Mouse (Mus musculus): Measurements from ENCODE around the gene Slc4a4. TPM values are rescaled to one million over a fixed set of nuclear protein-coding genes. Genes with fewer than 3 reads are reported as not detected.

Gene Slc4a4
- total RNA-seq, 4 experiments from 2014 or later = 34.4 to 37.7 (median 35.1) TPM

DNA sequence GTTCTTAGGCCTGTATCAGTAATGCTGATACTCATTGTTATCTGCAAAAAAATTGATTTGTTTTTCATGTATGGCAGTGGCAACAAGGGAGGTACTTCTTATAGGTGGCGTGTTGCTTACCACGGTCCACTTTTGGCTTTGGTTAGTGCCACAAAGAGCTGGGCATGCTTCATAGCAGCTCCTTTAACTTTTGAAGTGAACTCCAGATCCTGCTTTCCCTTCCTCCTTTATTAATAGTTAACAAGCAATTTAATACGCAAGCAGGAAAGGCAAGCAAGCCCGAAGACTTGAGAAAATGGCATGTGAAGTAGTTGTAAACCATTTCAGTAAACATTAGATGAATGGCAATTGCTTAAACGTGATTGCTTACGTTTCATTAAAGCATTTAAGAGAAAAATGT is 113.2 kb downstream of the Slc4a4 start:
- no peak for DNase-seq (ENCODE audit: low spot score)

- no peak for DNase-seq (ENCODE audit: low spot score)
Observed at GRCm38 (mm10) chr5:89000598-89000997, 114.0 kb downstream of the Slc4a4 start.

DNA sequence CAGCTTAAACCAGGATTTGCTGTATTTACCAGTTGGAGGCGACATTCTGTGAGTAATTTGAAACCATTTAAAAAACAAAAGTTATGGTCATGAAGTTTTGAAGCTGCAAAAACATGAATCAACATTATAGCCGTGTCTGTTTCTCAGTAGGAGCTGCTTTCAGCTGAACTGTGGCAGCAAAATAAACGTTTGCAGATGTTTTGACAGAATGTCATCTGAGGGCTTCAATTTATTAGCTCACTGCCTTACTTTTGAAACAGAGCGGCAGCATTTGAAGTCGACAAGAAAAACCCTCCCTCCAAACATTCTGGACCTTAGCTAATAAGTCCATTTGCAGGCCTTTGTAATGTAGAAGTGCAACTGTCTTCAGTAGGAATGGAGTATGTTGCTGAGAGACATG is 123.5 kb downstream of the Slc4a4 start:
- DNase-seq (ENCODE audit: low spot score) = no peak

GRCm38 (mm10) chr5:89012456-89012855 is 125.8 kb downstream of the Slc4a4 start:
- no peak for DNase-seq (ENCODE audit: low spot score)

GRCm38 (mm10) chr5:89014782-89015181 is 128.2 kb downstream of the Slc4a4 start:
- no peak for DNase-seq (ENCODE audit: low spot score)

- DNase-seq (ENCODE audit: low spot score) = no peak
Observed at GRCm38 (mm10) chr5:89015878-89016277, 129.3 kb downstream of the Slc4a4 start.

GRCm38 (mm10) chr5:89018537-89018936 is 131.9 kb downstream of the Slc4a4 start:
- no peak for DNase-seq (ENCODE audit: low spot score)

DNA sequence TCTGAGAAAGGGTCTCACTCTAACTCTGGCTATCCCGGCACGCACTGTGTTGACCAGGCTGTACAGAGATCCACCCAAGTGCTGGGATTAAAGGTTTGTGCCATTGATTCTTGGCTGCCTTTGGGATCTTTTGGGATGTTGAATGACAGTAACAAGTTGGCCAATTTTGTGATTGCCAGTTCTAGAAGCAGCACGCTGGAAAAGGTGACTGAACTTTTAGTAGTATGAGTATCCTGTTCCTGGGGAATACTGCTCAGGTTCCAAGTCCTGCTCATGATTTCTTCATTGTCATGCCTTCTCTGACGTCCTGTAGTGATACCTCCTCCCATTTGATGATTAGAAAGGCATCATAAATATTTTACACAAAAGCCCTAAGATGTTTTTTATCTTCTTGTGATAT is 137.8 kb downstream of the Slc4a4 start:
- no peak for DNase-seq (ENCODE audit: low spot score)

DNA sequence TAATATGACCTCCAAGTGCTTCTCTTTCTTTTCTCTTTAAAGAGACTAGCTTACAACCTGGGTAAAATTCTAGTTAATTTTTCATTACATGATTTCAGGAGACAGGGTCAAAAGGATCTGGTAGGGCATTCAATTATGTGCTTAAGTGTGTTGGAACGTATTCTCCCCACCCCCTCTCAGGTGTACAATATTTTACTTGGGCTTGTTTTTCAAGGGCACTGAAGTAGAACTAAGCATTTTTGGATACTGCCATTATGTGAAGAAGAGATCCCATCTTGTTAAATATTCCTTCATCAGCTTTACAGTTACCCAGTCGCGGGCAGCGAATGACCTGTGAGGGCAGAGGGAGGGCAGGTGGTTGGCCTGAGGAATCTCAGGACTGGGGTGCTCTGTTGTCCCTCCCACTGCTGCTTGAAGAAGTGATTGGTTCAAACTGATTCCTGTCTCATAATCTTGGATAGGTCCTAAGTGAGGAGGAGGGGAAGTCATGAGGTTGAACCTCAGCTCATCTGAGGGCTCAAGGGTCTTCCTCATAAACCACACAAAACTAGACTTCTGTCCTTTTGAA is 141.0 kb downstream of the Slc4a4 start:
- no peak for DNase-seq (ENCODE audit: low spot score)

GRCm38 (mm10) chr5:89032647-89033046 is 146.0 kb downstream of the Slc4a4 start:
- DNase-seq (ENCODE audit: low spot score) = no peak

DNA sequence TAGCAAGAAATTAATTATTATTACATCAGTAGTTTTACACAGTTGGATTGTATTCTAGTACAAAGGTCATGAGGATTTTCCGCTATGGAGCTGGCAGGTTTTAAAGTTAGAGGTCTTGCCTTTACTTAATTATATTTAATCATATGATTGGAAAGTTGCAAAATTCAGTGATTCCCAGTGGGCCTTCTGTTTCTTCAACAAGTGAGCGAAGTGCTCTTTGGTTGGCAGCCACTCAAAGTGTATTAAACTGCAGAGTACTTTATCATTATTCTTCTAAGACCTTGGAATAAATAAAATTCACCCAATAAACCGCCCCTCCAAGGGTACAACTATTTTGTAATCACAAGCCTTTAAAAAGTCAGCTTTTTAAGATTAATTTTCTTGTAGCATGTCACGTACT is 146.6 kb downstream of the Slc4a4 start:
- DNase-seq (ENCODE audit: low spot score) = peak; percentile 44

GRCm38 (mm10) chr5:89036147-89036546 is 149.5 kb downstream of the Slc4a4 start:
- no peak for DNase-seq (ENCODE audit: low spot score)

- DNase-seq (ENCODE audit: low spot score) = no peak
Observed at GRCm38 (mm10) chr5:89040814-89041213, 154.2 kb downstream of the Slc4a4 start.

GRCm38 (mm10) chr5:89043846-89044245 is 157.2 kb downstream of the Slc4a4 start:
- DNase-seq (ENCODE audit: low spot score) = no peak

DNA sequence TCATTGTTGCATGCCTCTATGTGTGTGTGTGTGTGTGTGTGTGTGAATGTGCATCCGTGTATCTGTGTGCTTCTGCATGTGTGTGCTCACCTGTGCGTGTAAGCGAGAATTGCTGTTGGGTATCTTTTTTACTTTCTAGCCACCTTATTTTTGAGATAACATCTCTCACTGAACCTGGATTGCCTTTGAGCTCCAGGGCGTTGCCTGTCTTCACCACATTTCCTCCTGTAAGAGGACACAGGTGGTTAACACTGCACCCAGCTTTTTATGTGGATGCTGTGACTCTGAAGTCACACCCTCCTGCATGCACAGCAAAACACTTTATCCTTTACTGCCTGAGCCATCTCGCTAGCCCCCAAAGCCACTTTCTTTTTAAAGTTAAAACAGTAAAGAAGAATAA is 158.2 kb downstream of the Slc4a4 start:
- no peak for DNase-seq (ENCODE audit: low spot score)

DNA sequence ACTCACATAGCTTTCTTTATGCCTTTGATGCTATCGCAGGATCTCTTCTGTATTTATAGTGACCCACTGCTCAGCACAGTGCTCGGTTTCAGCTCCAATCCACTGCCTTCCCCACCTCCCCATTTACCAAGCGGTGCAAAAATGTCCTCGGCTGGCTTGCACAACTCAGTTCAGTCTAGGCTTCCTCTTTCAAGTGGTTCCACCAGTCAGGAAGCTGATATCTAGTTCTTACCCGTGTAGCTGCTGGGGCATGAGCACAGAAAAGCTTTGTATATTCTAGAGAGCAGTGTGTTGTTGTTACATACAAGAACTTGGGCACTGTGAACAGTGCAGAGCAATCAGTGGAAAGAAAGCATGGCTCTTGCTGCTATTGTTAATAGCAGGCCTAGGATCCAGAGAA is 165.0 kb downstream of the Slc4a4 start:
- no peak for DNase-seq (ENCODE audit: low spot score)

- DNase-seq (ENCODE audit: low spot score) = no peak
Observed at GRCm38 (mm10) chr5:89052230-89052629, 165.6 kb downstream of the Slc4a4 start.

DNA sequence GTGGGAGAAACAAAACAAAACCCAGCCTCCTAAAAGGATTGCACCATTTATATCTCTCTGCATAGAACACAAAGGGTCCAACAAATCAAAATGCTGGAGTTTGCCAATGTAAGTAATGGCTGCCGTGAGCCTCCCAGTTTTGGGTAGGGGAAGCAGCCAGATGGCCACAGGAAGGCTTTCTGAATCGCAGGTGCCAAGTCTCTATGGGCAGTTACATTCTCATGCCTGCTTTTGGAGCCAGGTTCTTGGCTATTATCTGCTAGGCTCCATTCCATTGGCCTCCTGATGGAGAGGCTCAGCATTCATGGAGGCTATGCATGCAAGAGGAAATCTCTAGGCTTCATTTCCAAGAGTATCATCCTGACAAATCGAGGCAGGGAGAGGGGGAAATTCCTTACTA is 169.0 kb downstream of the Slc4a4 start:
- no peak for DNase-seq (ENCODE audit: low spot score)

- no peak for DNase-seq (ENCODE audit: low spot score)
Observed at GRCm38 (mm10) chr5:89056370-89056769, 169.8 kb downstream of the Slc4a4 start.

GRCm38 (mm10) chr5:89061097-89061496 is 174.5 kb downstream of the Slc4a4 start:
- DNase-seq (ENCODE audit: low spot score) = no peak

GRCm38 (mm10) chr5:89062286-89062685 is 175.7 kb downstream of the Slc4a4 start:
- DNase-seq (ENCODE audit: low spot score) = no peak

DNA sequence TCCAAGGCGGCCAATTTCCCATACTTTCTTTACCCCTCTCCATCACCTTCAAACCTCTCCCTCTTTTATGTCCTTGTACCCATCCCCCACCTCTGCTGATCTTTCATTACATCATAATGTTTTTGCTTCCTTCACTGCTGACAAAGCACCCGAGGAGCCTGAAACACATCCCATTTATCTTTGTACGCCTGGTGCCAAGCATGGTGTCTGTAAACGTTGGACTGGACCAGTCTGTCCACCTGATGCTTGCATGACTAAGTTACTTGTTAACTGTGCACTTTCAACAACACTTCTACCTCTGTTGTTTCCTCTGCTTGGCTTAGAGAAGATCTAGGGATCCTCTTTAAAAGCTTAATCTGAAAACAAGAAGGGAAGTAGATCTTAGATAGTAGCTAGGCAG is 180.5 kb downstream of the Slc4a4 start:
- DNase-seq (ENCODE audit: low spot score) = no peak

DNA sequence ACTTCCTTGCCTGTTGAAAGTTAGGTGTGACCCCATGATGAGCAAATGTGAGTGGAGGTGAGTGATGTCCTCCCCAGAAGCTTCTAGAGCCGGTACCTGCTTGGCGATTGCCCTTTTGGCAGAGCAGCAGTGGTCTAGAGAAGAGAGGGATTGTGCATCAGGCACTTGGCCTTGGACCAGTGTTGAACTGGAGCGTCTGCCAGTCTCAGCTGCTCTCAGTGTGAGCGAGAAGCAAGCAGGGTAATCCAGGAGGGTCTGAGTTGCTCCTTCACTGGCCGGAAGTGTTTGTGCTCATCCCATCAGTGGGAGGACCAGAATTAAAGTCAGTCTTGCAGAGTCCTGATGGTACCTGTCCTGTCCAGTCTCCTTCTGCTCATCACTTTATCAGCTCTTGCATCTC is 181.5 kb downstream of the Slc4a4 start:
- DNase-seq (ENCODE audit: low spot score) = no peak

GRCm38 (mm10) chr5:89070051-89070450 is 183.4 kb downstream of the Slc4a4 start:
- no peak for DNase-seq (ENCODE audit: low spot score)
